Mouse (Mus musculus) G1E (cell line): ENCODE data around the gene Plxnb1. TPM values are rescaled to one million over a fixed set of nuclear protein-coding genes. Genes with fewer than 3 reads are reported as not detected.

Experiments used
- ATAC-seq: 2 replicates; pipeline ENCODE4 v1.8.0; 2016; ENCODE audit warnings: mild to moderate bottlenecking; ENCODE audit not compliant: insufficient number of reproducible peaks, poor library complexity, low FRiP score, severe bottlenecking; ENCODE audit errors: extremely low read depth
- DNase-seq: peaks from one replicate; pipeline ENCODE4 v3.0.0; 2012; ENCODE audit warnings: low spot score
- H3K27me3 ChIP-seq: 2 replicates; pipeline ENCODE4 v1.6.1; 2012; ENCODE audit warnings: mild to moderate bottlenecking, low read length, inconsistent platforms; ENCODE audit not compliant: insufficient read depth
- H3K36me3 ChIP-seq: replicated peaks from 2 replicates; pipeline ENCODE3; 2012; ENCODE audit warnings: mild to moderate bottlenecking, inconsistent platforms
- H3K4me1 ChIP-seq: 2 replicates; pipeline ENCODE4 v1.6.1; 2012; ENCODE audit warnings: low read depth, low read length, inconsistent platforms, mixed read lengths; ENCODE audit not compliant: insufficient read depth
- H3K4me3 ChIP-seq: 2 replicates; pipeline ENCODE4 v1.5.1; 2012; ENCODE audit warnings: low read depth, mild to moderate bottlenecking, inconsistent platforms, low read length, moderate library complexity, mixed read lengths
- H3K9me3 ChIP-seq: replicated peaks from 2 replicates; pipeline ENCODE4 v1.6.1; 2012; ENCODE audit warnings: inconsistent platforms
- CTCF ChIP-seq: IDR thresholded peaks from 2 replicates; pipeline ENCODE4 v1.5.1; 2012; ENCODE audit warnings: low read depth, low read length, inconsistent platforms, mixed read lengths
- GATA1 ChIP-seq: IDR thresholded peaks from 2 replicates; pipeline ENCODE4 v1.6.1; 2012; ENCODE audit warnings: borderline replicate concordance, low read length, inconsistent platforms, mixed read lengths
- GATA2 ChIP-seq: IDR thresholded peaks from 2 replicates; pipeline ENCODE4 v1.6.1; 2012; ENCODE audit warnings: low read depth, low read length, inconsistent platforms, borderline replicate concordance
- POLR2AphosphoS5 ChIP-seq: IDR thresholded peaks from 2 replicates; pipeline ENCODE4 v1.6.1; 2012; ENCODE audit warnings: low read depth, low read length, inconsistent platforms; ENCODE audit not compliant: insufficient replicate concordance
- TAL1 ChIP-seq: conservative IDR thresholded peaks from 2 replicates; pipeline ENCODE4 v1.6.1; 2012; ENCODE audit warnings: low read depth, low read length, inconsistent platforms, mixed read lengths
- polyA plus RNA-seq: library from polyadenylated mRNA; stranded (reverse); fragments of >175 nt; gene quantifications from 2 replicates; pipeline ENCODE4 v1.2.3, GENCODE M21; 2012
- total RNA-seq, 2 experiments: library from RNA; stranded (forward) in 1 of 2; stranded (reverse) in 1 of 2; fragments of 200-1000 nt in 1 of 2; fragments of >200 nt in 1 of 2; fragmentation: Nextera tagmentation in 1 of 2; gene quantifications; 2 replicates each; pipeline ENCODE4 v1.2.3; 2014 to 2017

Gene Plxnb1
- total RNA-seq (2014; fragmentation: Nextera tagmentation) (not detected in 2 replicates), total RNA-seq (2017) (0.23 and 0.44 TPM in 2 replicates), polyA plus RNA-seq (not detected in 2 replicates)

DNA sequence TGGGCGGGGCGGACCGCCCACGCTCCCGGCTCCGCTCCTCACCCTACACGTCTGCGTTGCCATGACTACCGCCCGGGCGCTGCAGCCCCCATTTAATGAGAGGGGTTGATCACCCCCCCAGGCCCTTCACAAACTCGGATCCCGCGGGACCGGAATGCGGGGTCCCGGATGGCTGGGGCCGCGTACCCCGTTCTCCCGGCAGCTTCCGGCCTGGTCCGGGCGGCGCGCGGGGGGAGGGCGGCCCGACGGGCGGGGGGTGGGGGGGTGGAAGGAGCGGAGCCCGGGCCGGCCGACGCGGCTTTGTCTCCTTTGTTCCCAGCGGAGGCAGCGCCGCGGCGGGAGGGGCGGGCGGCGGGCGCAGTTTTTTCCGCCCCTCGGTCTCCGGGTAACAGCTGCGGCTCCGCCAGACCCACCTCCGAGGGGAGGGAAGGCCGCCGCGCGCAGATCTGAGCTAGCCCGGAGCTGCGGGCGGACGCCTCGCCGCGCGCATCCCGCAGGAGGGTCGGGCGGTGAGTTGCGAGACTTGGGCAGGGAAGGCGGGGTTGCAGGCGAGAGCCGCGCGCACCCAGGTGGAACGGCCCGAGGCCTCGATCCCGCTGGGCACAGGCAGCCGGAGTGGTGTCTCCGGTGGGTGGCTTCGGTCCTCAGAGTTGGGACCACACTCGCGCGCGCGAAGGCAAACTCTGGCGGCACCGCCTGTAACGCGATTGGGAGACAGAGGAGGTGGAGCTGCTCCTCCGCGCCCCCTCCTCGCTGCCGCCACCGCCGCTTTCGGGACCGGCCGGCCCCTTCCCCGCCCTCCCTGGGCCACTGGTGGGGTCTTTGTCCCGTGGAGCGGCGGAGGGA is at the start of gene Plxnb1:
Plxnb1 (plus strand) TSS at position 253 of the 846 bp plus-strand sequence.
- no peak for TF ChIP-seq POLR2AphosphoS5
- TF ChIP-seq GATA1: no peak
- no peak for TF ChIP-seq TAL1
- TF ChIP-seq GATA2: no peak
- TF ChIP-seq CTCF: no peak
- Histone ChIP-seq H3K4me1 (peaks cover 6% of the 10 kb centered on the region; the same call in 1 of the 2 replicates), H3K9me3 (peaks cover 10% of the 10 kb centered on the region), H3K36me3 (peaks cover 29% of the 10 kb centered on the region), H3K4me3 (peak within 1 kb of the TSS; percentile 13; the same call in 1 of the 2 replicates), H3K27me3 (peaks cover 44% of the 10 kb centered on the region)
- no peak for DNase-seq
- no peak for ATAC-seq

DNA sequence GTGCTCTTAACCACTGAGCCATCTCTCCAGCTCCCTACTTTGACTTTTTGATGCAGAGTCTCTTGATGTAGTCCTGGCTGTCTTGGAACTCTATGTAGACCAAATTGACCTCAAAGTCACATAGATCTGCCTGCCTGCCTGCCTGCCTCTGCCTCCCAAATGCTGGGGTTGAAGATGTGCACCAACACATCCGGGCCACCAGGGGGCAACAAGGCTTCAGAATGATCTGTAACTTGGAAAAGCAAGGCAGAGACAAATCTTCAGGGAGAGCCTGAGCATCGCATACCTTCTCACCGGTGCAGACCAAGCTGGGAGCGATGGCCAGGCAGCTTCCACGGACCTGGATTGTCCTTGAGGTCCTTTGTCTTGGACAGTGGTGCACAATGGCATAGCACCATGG is 48.9 kb upstream of the Plxnb1 start:
- no peaks in the 10 kb centered on the region for H3K27me3 ChIP-seq
- no peaks in the 10 kb centered on the region for H3K9me3 ChIP-seq
- TF ChIP-seq CTCF (peak; percentile 10; the same call in 1 of the 2 replicates), GATA1 (no peak)
- peaks cover 14% of the 10 kb centered on the region for H3K4me1 ChIP-seq
- DNase-seq: peak; percentile 30
- H3K36me3 ChIP-seq: peaks cover 19% of the 10 kb centered on the region
- peak; percentile 45; the same call in 1 of the 2 replicates for ATAC-seq
- H3K4me3 ChIP-seq: no peak overlapping the region

DNA sequence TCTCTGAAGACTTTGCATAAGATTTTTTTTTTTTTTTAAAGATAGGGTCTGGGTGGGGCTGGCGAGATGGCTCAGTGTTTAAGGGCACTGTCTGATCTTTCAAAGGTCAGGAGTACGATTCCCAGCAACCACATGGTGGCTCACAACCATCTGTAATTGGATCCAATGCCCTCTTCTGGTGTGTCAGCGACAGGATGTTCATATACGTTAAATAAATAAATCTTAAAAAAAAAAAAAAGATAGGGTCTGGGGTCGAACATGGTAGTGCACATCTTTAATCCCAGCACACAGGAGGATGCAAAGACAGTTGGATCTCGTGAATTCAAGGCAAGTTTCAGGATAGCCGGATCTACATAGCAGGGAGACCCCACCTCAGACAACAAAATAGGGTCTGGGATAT is 45.9 kb upstream of the Plxnb1 start:
- H3K36me3 ChIP-seq: peaks cover 33% of the 10 kb centered on the region
- ATAC-seq (no peak), DNase-seq (no peak)
- peaks cover 31% of the 10 kb centered on the region for H3K4me1 ChIP-seq
- H3K27me3 ChIP-seq: no peaks in the 10 kb centered on the region
- no peak overlapping the region for H3K4me3 ChIP-seq
- no peaks in the 10 kb centered on the region for H3K9me3 ChIP-seq
- TF ChIP-seq TAL1: no peak

DNA sequence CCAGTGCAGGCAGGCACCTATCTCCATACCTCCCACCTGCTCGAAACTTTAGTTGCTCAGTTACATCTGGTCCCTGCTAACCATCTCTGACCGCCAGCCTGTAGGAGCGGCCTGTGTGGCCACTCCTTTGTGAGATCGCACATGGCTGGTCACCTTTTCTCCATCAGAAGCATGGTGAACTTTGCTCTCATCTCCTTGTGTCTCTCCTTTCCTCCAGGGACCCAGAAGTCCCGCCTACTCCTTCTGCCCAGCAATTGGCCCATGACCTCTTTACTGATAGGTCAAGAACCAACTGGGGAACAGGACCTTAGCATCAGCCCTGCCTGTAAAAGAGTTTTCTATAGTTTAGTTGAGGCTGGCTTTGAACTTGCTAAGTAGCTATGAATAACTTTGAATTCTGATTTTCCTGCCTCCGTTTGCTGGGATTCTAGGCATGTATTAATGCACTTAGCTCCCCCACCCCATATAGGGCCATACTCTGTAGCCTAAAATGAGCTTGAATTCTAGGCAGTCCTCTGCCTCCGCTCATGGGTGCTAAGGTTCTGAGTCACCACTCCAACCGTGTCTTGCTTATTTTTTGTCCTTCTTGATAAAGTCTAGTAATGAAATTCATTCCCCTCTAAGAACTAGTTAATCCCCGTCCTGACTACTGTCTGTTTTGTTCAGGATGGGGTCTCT is 45.1 kb upstream of the Plxnb1 start:
- H3K27me3 ChIP-seq: no peaks in the 10 kb centered on the region
- DNase-seq: no peak
- TF ChIP-seq CTCF (no peak), POLR2AphosphoS5 (no peak), GATA2 (no peak), GATA1 (no peak), TAL1 (no peak)
- H3K9me3 ChIP-seq: no peaks in the 10 kb centered on the region
- H3K36me3 ChIP-seq: peaks cover 34% of the 10 kb centered on the region
- H3K4me3 ChIP-seq: 0 out of 2 replicates have a peak overlapping the region, but pooled peaks have one; percentile 30
- no peak for ATAC-seq
- H3K4me1 ChIP-seq: peaks cover 39% of the 10 kb centered on the region

DNA sequence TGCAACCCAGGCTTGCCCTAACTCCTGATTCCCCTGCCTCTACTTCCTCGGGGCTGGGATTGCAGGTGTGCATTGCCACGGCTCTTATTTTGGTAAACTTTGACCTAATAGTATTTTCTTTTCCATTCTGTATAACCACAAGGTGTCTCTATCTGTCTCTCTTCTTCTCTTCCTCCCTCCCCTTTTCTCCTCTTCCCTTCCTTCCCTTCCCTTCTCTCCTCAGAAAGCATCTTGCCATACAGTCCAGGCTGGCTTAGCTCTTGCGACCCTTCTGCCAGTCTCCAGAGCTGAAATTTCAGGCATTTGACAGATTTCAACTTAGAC is 44.6 kb upstream of the Plxnb1 start:
- H3K27me3 ChIP-seq: no peaks in the 10 kb centered on the region
- no peaks in the 10 kb centered on the region for H3K9me3 ChIP-seq
- H3K4me3 ChIP-seq: no peak overlapping the region
- peaks cover 38% of the 10 kb centered on the region for H3K36me3 ChIP-seq
- H3K4me1 ChIP-seq: peaks cover 44% of the 10 kb centered on the region
- DNase-seq (no peak), ATAC-seq (no peak)
- TF ChIP-seq GATA2 (no peak), CTCF (no peak), GATA1 (no peak), POLR2AphosphoS5 (no peak), TAL1 (no peak)

DNA sequence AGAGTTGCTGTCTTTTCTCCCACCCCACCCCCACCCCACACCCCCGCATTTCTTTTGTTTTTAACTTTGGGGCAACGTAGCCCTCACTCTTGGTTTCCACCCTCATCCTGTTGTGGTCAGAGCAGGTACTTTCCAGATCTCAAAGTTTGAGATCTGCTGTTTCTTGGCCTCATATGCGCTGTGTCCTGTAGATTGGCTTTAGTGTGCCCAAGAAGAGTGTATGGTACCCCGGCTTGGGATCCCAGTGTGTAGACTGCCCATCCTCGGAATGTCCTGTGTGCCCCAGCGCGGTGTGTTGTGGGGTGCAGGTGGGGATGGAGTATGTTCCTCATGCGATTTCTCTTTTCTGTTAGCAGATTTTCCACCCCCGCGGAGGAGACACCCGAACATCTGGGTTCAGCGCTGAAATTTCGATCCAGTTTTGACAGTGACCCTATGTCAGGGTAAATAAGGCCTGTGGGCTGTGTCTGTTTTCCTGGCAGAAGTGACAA is 44.1 kb upstream of the Plxnb1 start:
- ATAC-seq (no peak), DNase-seq (no peak)
- Histone ChIP-seq H3K27me3 (no peaks in the 10 kb centered on the region), H3K36me3 (peaks cover 42% of the 10 kb centered on the region), H3K9me3 (no peaks in the 10 kb centered on the region), H3K4me3 (no peak overlapping the region), H3K4me1 (peaks cover 48% of the 10 kb centered on the region)
- TF ChIP-seq POLR2AphosphoS5 (no peak), CTCF (no peak), GATA1 (no peak), GATA2 (no peak), TAL1 (no peak)
